Mouse (Mus musculus): ENCODE measurements around the gene Cd3g. TPM values are rescaled to one million over a fixed set of nuclear protein-coding genes. Genes with fewer than 3 reads are reported as not detected.

Cd3g gene
- polyA plus RNA-seq, 1 experiment from 2014 or later: not detected

Other genes with a start within 250 kb of the Cd3g start
- 30.2 and 36.1 TPM in 2 replicates for gene Phldb1, start 245.2 kb downstream of the Cd3g start, polyA plus RNA-seq (2015; fragmentation: Nextera tagmentation; extraction: Ambion mirVana)
- gene Arcn1, start 212.6 kb downstream of the Cd3g start, polyA plus RNA-seq (2015; fragmentation: Nextera tagmentation; extraction: Ambion mirVana): 135 and 145 TPM in 2 replicates
- gene Ift46, start 212.5 kb downstream of the Cd3g start, polyA plus RNA-seq (2015; fragmentation: Nextera tagmentation; extraction: Ambion mirVana): 133 and 136 TPM in 2 replicates
- gene Tmem25, start 181.1 kb downstream of the Cd3g start, polyA plus RNA-seq (2015; fragmentation: Nextera tagmentation; extraction: Ambion mirVana): 25.8 and 28.9 TPM in 2 replicates
- gene Ttc36, start 177.4 kb downstream of the Cd3g start, polyA plus RNA-seq (2015; fragmentation: Nextera tagmentation; extraction: Ambion mirVana): 0.22 and 0.77 TPM in 2 replicates
- 20.3 and 23.3 TPM in 2 replicates for gene Kmt2a, start 99.1 kb downstream of the Cd3g start, polyA plus RNA-seq (2015; fragmentation: Nextera tagmentation; extraction: Ambion mirVana)
- 830 and 890 TPM in 2 replicates for gene Atp5l, start 59.7 kb downstream of the Cd3g start, polyA plus RNA-seq (2015; fragmentation: Nextera tagmentation; extraction: Ambion mirVana)
- 31.8 and 34.2 TPM in 2 replicates for gene Ube4a, start 14.8 kb downstream of the Cd3g start, polyA plus RNA-seq (2015; fragmentation: Nextera tagmentation; extraction: Ambion mirVana)
- 31.2 TPM in 1 of 2 replicates, not detected in the other for gene Cd3d, start 1.4 kb upstream of the Cd3g start, polyA plus RNA-seq (2015; fragmentation: Nextera tagmentation; extraction: Ambion mirVana)
- gene Cd3e, start 29.2 kb upstream of the Cd3g start, polyA plus RNA-seq (2015; fragmentation: Nextera tagmentation; extraction: Ambion mirVana): 0.19 and 57.9 TPM in 2 replicates
- 0.77 and 8.6 TPM in 2 replicates for gene Mpzl2, start 59.4 kb upstream of the Cd3g start, polyA plus RNA-seq (2015; fragmentation: Nextera tagmentation; extraction: Ambion mirVana)
- 1.00 and 2.0 TPM in 2 replicates for gene Mpzl3, start 74.8 kb upstream of the Cd3g start, polyA plus RNA-seq (2015; fragmentation: Nextera tagmentation; extraction: Ambion mirVana)
- gene Jaml, start 98.8 kb upstream of the Cd3g start, polyA plus RNA-seq (2015; fragmentation: Nextera tagmentation; extraction: Ambion mirVana): 0.32 and 1.7 TPM in 2 replicates
- gene Scn2b, start 137.4 kb upstream of the Cd3g start, polyA plus RNA-seq (2015; fragmentation: Nextera tagmentation; extraction: Ambion mirVana): 11.9 and 12.0 TPM in 2 replicates
- 0.55 and 2.0 TPM in 2 replicates for gene Scn4b, start 158.0 kb upstream of the Cd3g start, polyA plus RNA-seq (2015; fragmentation: Nextera tagmentation; extraction: Ambion mirVana)
- not detected in 2 replicates for gene BC049352, start 201.6 kb upstream of the Cd3g start, polyA plus RNA-seq (2015; fragmentation: Nextera tagmentation; extraction: Ambion mirVana)
- 2.7 TPM in 1 of 2 replicates, not detected in the other for gene Tmprss4, start 223.7 kb upstream of the Cd3g start, polyA plus RNA-seq (2015; fragmentation: Nextera tagmentation; extraction: Ambion mirVana)

Data from neural tube, embryonic 15.5 days (tissue).